Mouse (Mus musculus): ENCODE data around the gene Cdyl.

GRCm38 (mm10) chr13:35743196-35743595, 83.6 kb downstream of the Cdyl start:
- TF ChIP-seq CTCF (IDR thresholded peaks at IDR 0.05; ENCODE audit: low read depth) (no peak), EP300 (IDR thresholded peaks at IDR 0.05; ENCODE audit: low read depth) (no peak)
